Mouse (Mus musculus) brain, embryonic 18.5 days (tissue): ENCODE data around the gene Nrtn.

Experiments
- DNase-seq: peaks from one replicate; pipeline ENCODE4 v3.0.0-alpha.2; 2012; ENCODE audit warnings: low read depth, low spot score

The Nrtn gene

GRCm38 (mm10) chr17:56757416-56758123 lies at the start of gene Nrtn:
TSS of gene Nrtn (minus strand) at chr17:56757530.
- DNase-seq: no peak

- no peak for DNase-seq
These were observed 48.5 kb upstream of the Nrtn start for GRCm38 (mm10) chr17:56805784-56806183.

GRCm38 (mm10) chr17:56804952-56805351 lies 47.6 kb upstream of the Nrtn start:
- DNase-seq: no peak

GRCm38 (mm10) chr17:56802065-56802464 lies 44.7 kb upstream of the Nrtn start:
- DNase-seq: no peak

- no peak for DNase-seq
These were observed 41.9 kb upstream of the Nrtn start for GRCm38 (mm10) chr17:56799276-56799675.

GRCm38 (mm10) chr17:56793614-56794319 lies 36.4 kb upstream of the Nrtn start:
- no peak for DNase-seq

GRCm38 (mm10) chr17:56792588-56792987 lies 35.3 kb upstream of the Nrtn start:
- DNase-seq: no peak

GRCm38 (mm10) chr17:56789286-56789685 lies 32.0 kb upstream of the Nrtn start:
- no peak for DNase-seq

- DNase-seq: no peak
These were observed 31.6 kb upstream of the Nrtn start for GRCm38 (mm10) chr17:56788886-56789285.

- DNase-seq: no peak
These were observed 23.1 kb upstream of the Nrtn start for GRCm38 (mm10) chr17:56780291-56780978.

- DNase-seq: no peak
These were observed 21.5 kb upstream of the Nrtn start for GRCm38 (mm10) chr17:56778779-56779362.

GRCm38 (mm10) chr17:56777568-56777967 lies 20.2 kb upstream of the Nrtn start:
- DNase-seq: no peak

GRCm38 (mm10) chr17:56769950-56770349 lies 12.6 kb upstream of the Nrtn start, which contains the start of gene Prr22:
TSS of gene Prr22 (plus strand) at chr17:56770250.
- no peak for DNase-seq

GRCm38 (mm10) chr17:56768941-56769340 lies 11.6 kb upstream of the Nrtn start:
- no peak for DNase-seq

- DNase-seq: no peak
These were observed 10.3 kb upstream of the Nrtn start for GRCm38 (mm10) chr17:56767531-56768135.

- no peak for DNase-seq
These were observed 9.5 kb upstream of the Nrtn start for GRCm38 (mm10) chr17:56766631-56767405.

GRCm38 (mm10) chr17:56765431-56765830 lies 8.1 kb upstream of the Nrtn start:
- DNase-seq: no peak

GRCm38 (mm10) chr17:56764474-56765354 lies 7.4 kb upstream of the Nrtn start, which contains the start of gene Dus3l:
TSS of gene Dus3l (plus strand) at chr17:56764757.
- peak; percentile 84 for DNase-seq

GRCm38 (mm10) chr17:56763741-56764250 lies 6.5 kb upstream of the Nrtn start:
- DNase-seq: no peak
